Mouse (Mus musculus): ENCODE data around the gene Klhdc4.
A peak's percentile ranks its signal among the peaks of the same experiment; 100 is the strongest.

The Klhdc4 gene

GRCm38 (mm10) chr8:121849303-121849702, 19.9 kb upstream of the Klhdc4 start:
- DNase-seq (ENCODE audit: low spot score): no peak

- no peak for DNase-seq (ENCODE audit: low spot score)
These were observed 19.1 kb upstream of the Klhdc4 start for GRCm38 (mm10) chr8:121848495-121848894.

GRCm38 (mm10) chr8:121847987-121848386, 18.6 kb upstream of the Klhdc4 start:
- DNase-seq (ENCODE audit: low spot score): no peak

DNA sequence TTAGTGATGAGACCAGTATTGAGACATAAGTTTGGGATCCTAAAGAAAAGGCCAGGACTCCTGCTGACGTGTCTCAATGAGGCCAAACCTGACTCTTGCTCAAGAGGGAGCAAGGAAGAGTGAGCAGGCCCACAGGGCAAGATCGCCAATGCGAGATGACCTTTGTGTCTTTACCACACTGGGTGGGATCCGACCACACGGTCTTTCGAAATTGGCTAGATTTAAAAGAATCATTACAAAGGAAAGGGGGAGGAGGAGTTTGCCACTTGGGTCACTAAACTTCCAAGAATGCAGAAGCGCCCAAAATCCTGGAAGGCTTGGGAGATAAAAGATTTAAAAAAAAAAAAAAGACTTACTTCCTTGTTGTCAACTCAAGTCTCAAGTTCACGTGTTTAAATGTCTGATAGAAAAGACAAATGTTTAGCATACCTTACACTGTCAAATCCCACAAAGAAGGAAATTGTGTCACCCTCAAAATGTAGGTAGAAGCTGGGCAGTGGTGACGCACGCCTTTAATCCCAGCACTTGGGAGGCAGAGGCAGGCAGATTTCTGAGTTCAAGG, 18.0 kb upstream of the Klhdc4 start:
- no peak for DNase-seq (ENCODE audit: low spot score)

DNA sequence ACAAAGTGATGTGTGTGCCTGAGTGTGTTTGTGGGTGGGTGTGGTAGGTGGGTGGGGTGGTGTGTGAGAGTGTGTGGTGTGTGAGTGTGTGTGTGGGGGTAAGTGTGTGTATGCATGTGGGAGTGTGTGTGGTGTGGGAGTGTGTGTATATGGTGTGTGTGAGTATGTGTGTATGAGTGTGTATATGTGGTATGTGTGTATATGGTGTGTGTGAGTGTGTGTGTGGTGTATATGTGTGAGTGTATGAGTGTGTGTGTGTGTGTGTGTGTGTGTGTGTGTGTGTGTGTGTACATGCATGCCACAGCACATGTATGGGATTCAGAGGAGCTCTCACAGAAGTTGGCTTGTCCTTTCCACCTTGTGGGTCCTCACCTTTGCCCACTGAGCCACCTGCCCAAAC, 17.4 kb upstream of the Klhdc4 start:
- no peak for DNase-seq (ENCODE audit: low spot score)

DNA sequence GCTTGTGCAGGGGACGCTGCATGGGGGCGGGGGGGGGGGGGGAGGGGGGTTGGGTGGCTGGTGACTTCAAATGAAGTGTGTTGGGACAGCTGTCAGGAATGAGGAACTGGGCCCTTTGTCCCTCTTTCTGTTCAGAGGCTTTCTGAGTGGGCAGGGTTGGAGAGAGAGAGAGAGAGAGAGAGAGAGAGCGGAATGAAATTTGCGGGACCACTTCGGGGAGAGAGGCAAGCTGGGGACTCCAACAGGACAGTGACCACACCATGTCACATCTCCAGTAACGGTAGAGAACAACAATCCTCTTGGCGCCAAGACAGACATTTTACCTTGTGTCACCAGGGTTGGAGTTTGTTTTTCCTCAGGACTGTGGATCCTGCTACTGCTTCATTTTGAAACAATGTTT, 15.4 kb upstream of the Klhdc4 start:
- DNase-seq (ENCODE audit: low spot score): no peak

DNA sequence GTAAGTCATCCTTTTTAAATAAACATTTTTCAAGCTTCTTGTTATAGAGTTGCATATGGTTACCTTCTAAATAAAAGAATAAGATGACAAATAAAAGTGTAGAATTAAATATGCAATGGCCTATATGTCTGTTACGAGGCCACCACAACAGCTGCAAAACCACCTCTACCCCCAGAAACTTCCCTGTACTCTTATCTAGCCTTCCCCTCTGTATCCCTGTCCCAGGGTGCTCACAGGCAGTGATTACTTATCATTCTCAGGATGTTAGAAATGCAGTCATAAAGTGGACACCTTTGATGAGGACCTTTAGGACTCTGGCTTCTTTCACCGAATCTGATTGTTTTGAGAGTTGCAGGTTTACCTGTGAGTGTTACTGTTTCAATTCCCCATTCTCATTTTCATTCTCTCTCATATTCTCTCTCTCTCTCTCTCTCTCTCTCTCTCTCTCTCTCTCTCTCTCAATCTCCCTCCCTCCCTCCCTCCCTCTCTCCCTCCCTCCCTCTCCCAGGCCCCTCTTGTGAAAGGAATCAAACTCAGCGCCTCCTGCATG, 13.9 kb upstream of the Klhdc4 start:
- no peak for DNase-seq (ENCODE audit: low spot score)

GRCm38 (mm10) chr8:121842064-121842955, 12.9 kb upstream of the Klhdc4 start:
- DNase-seq (ENCODE audit: low spot score): no peak

DNA sequence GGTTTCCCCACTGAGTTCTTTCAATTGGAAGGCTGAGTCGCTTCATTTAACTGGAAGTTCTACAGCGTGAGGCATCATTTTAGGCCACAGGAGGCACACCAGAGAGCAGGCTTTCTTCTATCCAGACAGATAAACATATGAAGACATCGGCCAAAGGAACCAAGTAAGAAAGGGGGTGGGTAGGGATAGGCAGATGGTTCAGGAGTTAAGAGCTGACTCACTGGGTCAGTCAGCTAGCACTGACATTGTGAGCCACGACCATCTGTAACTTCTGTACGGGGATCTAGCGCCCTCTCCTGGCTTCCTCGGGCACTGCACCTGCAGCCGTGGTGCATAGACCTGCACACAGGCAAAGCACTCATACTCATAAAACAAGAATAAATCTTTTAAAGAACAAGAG, 11.9 kb upstream of the Klhdc4 start:
- peak; percentile 56 for DNase-seq (ENCODE audit: low spot score)

GRCm38 (mm10) chr8:121832503-121832902, 3.1 kb upstream of the Klhdc4 start:
- peak; percentile 78 for DNase-seq (ENCODE audit: low spot score)

DNA sequence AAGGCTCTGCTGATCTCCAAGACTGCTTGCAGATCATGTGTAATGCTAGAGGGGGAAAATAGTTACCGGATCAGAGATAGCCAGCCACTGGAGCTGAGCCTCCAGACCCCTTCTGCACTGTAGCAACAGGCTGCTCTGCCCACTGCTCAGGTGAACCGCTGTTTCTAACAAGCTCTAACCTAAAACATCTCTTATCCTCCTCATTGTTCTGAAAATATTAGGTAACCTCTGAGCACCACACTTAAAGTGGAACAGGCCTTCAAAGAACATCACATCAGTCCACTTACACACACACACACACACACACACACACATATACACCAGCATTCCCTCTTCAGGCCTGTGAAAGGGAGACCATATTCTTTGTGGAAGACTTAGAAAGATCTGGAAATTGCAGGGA, 2.7 kb upstream of the Klhdc4 start:
- DNase-seq (ENCODE audit: low spot score): no peak

GRCm38 (mm10) chr8:121829777-121830362, 501 bp upstream of the Klhdc4 start:
- no peak for DNase-seq (ENCODE audit: low spot score)

- DNase-seq (ENCODE audit: low spot score): no peak
These were observed 869 bp downstream of the Klhdc4 start for GRCm38 (mm10) chr8:121828376-121829023.

GRCm38 (mm10) chr8:121827726-121828125, 1.6 kb downstream of the Klhdc4 start:
- no peak for DNase-seq (ENCODE audit: low spot score)

- DNase-seq (ENCODE audit: low spot score): no peak
These were observed 7.6 kb downstream of the Klhdc4 start for GRCm38 (mm10) chr8:121821770-121822169.

GRCm38 (mm10) chr8:121821320-121821719, 8.0 kb downstream of the Klhdc4 start:
- DNase-seq (ENCODE audit: low spot score): no peak

GRCm38 (mm10) chr8:121820840-121821239, 8.5 kb downstream of the Klhdc4 start:
- DNase-seq (ENCODE audit: low spot score): no peak

- DNase-seq (ENCODE audit: low spot score): no peak
These were observed 11.1 kb downstream of the Klhdc4 start for GRCm38 (mm10) chr8:121818226-121818625.

DNA sequence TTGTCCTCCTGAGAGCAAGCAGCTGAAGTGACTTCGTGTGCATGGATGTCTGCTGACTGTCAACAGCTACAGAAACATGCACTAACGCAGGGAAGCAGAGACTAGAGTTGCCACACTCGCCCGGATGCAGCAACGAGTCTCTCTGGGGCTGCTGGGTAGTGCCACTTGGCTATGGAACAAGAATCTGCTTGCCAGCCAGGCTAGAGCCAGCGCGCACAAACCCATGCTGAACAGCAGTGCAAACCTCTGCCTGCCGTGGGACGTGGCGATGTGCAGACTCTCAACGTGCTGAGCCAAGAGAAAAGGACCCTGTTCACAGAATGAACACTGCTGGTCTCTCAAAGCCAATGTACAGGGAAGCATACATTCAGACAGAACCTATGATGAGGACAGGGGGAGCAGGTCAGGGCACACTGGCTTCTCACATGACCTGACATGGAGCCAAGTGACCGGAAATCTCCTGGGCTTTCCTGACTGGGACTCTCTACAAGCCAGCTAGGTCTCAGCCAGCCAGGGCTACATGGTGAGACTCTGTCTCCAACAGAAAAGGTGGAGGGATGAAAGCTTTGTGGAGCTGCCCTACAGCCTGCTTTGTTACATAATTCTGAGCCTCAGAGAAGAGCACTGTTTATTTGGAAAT, 17.3 kb downstream of the Klhdc4 start:
- DNase-seq (ENCODE audit: low spot score): no peak

DNA sequence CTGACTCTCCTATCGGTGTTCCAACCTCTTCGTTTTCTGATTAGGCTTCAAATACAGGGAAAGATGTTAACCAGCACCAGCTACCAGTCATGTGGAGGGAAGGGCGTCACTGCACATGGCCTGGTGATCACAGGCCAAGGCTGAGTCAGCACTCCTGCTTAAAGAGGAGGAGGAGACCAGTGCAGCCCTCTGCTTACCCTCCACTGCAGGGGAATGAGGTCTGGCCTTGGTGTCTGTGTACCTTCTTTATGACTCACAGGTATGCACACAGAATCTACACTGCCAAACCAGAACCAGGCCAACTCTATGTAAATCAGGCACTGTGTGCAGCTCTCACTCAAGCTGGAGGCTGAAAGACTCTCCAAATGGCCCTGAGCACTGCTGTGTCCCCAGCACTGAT, 17.9 kb downstream of the Klhdc4 start:
- DNase-seq (ENCODE audit: low spot score): no peak

DNA sequence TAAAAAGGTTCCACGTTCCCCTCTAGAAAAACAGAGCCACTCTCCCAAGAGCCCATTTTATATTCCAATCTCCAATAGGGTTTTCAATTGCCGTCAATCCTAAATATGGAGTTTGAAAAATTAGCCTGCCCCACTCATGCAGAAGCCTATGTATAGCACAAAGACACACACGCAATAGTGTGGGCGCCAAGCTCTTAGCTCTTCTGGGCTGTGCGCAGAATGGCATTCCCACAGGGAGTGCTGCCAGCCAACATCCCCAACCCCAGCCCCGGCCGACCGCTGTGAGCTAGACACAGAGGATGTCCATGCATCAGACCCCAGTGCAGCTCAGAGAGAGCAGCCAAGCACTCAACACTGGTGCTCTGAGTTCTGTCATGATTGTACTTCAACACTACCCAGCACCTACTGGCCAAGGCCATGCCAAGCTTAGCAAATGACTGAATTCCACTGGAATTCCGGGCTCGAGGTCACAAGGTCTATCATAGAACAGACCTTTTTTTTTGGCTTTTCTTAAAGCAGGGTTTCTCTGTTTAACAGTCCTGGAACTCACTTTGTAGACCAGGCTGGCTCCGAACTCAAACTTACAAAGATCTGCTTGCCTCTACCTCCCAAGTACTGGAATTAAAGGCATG, 19.7 kb downstream of the Klhdc4 start:
- no peak for DNase-seq (ENCODE audit: low spot score)

- DNase-seq (ENCODE audit: low spot score): no peak
These were observed 21.3 kb downstream of the Klhdc4 start for GRCm38 (mm10) chr8:121808032-121808431.
